Mouse (Mus musculus): ENCODE results near the gene Trpc4ap. TPM values are rescaled to one million over a fixed set of nuclear protein-coding genes. Genes with fewer than 3 reads are reported as not detected.

Trpc4ap gene
- 48.8 TPM for polyA plus RNA-seq (2014; fragmentation: Illumina TruSeq; extraction: RNeasy Lipid Tissue Mini Kit (QIAGEN cat#74804); ENCODE audit: insufficient read depth, low read depth, low replicate concordance)

DNA sequence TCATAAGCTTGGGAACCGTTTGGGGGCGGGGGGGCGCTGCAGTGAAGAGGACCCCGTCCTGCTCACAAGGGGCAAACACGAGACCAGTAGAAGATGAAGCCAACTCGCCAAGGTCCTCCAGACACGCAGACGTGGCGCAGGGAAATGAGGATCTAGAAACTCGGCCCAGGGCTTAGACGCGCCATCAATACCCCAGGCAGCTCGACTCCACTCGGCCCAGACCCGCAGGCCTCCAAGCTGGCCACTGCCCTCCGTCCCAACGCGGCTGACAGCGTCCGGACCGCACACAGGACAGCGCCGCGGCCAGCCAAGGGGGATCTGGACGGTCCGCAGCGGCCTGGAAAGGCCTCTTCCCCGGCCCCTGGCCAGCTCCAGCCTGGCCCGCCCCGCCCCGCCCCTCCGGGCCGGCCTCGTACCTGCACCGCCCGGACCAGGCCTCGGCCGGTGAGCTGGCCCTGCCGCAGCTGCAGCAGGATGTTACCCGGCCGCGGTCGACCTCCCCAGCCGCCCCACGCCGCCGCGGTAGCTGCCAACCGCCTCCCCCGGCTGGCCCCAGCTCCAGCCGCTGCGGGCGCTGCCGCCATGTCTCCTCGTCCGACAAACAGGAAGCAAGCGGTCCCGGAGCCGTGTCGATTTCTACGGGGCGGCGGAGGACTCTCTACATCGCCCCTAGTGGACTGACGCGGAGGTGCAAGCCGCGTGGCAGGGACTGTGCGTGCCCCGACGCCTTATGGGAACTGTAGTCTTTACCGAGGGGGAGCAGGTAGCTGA lies at the start of gene Trpc4ap:
Gene Trpc4ap, minus strand, starts transcription at position 662 of the 771 bp plus-strand sequence.

DNA sequence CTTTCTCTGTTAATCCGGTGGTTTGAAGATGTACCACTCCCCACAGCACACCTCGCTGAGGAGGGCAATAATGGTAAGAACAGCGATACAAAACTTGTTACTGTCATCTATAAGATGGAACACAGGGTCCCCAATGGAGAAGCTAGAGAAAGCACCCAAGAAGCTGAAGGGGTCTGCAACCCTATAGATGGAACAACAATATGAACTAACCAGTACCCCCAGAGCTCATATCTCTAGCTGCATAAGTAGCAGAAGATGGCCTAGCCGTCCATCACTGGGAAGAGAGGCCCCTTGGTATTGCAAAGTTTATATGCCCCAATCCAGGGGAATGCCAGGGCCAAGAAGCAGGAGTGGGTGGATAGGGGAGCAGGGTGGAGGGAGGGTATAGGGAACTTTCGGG lies 43.6 kb upstream of the Trpc4ap start, which contains the start of gene Gm17581:
Gene Gm17581, minus strand, starts transcription at position 101 of the 400 bp plus-strand sequence.

DNA sequence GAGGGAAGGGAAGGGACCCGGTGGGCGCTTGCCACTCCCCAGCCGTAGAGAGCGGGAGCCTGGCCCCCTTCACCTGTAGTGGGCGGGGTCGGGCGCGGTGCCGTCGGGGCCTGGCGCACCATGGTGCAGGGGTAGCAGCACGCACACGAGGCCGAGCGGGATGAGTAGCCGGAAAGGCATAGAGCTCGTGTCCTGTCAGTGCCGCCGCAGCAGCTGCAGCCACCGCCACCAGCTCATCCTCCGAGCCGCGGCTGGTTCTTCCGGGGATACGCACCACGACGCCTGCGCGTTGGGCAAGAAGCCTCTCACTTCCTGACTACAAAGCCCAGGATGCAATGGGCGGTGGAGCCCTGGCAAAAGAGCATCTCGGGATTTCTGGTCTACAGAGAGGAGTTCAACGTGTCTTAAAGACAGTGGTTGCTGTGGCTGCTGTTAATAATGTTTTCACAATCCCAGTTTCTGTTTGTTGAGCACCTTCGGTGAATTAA lies 37.0 kb upstream of the Trpc4ap start, which contains the start of gene Edem2:
Gene Edem2, minus strand, starts transcription at position 318 of the 488 bp plus-strand sequence.

DNA sequence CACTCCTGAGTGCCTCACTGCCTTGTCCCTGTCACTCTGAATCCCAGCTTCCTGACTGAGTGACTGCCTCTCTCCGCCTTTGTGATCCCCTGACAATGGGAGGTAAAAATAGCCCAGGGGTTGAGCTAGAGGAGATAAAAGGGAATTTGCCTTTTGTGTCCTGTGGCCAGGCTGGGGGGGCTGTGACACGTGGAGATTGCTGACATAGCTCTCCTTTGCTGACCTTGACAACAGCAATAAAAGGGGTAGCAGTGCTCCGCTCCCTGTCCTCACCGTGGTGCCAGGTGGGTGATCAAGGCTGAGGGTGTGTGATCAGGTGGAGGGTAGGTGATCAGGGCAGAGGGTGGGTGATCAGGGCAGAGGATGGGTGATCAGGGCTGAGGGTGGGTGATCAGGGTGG lies 81.2 kb downstream of the Trpc4ap start, which contains the start of gene Myh7b:
Gene Myh7b, plus strand, starts transcription at position 235 of the 400 bp plus-strand sequence.

DNA sequence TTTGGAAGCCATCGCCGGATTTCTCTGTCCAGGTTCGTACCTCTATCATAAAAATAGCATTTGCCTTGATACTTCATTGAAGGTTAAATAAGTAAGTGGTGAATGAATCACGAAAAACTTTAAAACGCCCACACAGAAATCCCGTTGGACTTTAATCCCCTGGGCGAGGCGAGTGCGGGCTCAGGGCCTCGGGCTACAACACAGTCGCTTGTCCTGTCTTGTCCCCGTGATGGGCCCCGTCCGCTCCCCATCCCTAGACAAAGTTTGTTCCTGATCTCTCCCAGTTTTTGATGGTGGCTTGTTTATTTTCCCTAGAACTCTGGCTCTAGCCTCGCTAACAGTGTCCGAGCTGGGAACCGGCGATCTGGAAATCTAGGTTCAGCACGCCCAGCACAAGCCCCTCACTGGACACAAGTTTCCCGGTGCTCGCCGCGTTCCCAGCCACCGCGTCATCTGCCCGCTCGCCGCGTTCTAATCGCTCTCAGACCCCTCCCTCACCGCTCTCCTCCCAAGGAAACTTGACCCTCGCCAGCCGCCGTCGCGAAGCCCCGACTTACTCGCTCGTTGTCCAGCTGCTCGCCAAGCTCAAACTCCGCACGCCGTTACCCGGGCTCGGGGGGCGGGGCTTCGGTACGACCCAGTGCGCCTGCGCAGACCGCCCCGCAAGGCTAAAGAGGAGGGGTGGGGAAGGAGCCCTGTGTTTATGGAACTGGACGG lies 99.9 kb downstream of the Trpc4ap start, which contains the start of gene Gss:
Gene Gss, minus strand, starts transcription at position 674 of the 717 bp plus-strand sequence.

Other genes with a start within 250 kb of the Trpc4ap start
- 11.4 TPM for gene Ncoa6, start 218.5 kb downstream of the Trpc4ap start, polyA plus RNA-seq (2014; fragmentation: Illumina TruSeq; extraction: RNeasy Lipid Tissue Mini Kit (QIAGEN cat#74804); ENCODE audit: insufficient read depth, low read depth, low replicate concordance)
- 17.5 TPM for gene Acss2, start 174.4 kb downstream of the Trpc4ap start, polyA plus RNA-seq (2014; fragmentation: Illumina TruSeq; extraction: RNeasy Lipid Tissue Mini Kit (QIAGEN cat#74804); ENCODE audit: insufficient read depth, low read depth, low replicate concordance)
- gene Ggt7, start 174.1 kb downstream of the Trpc4ap start, polyA plus RNA-seq (2014; fragmentation: Illumina TruSeq; extraction: RNeasy Lipid Tissue Mini Kit (QIAGEN cat#74804); ENCODE audit: insufficient read depth, low read depth, low replicate concordance): 1.4 TPM
- gene Gss, start 99.6 kb downstream of the Trpc4ap start, polyA plus RNA-seq (2014; fragmentation: Illumina TruSeq; extraction: RNeasy Lipid Tissue Mini Kit (QIAGEN cat#74804); ENCODE audit: insufficient read depth, low read depth, low replicate concordance): 26.8 TPM
- not detected for gene Myh7b, start 81.2 kb downstream of the Trpc4ap start, polyA plus RNA-seq (2014; fragmentation: Illumina TruSeq; extraction: RNeasy Lipid Tissue Mini Kit (QIAGEN cat#74804); ENCODE audit: insufficient read depth, low read depth, low replicate concordance)
- gene Edem2, start 37.1 kb upstream of the Trpc4ap start, polyA plus RNA-seq (2014; fragmentation: Illumina TruSeq; extraction: RNeasy Lipid Tissue Mini Kit (QIAGEN cat#74804); ENCODE audit: insufficient read depth, low read depth, low replicate concordance): 29.9 TPM
- not detected for gene Gm17581, start 43.5 kb upstream of the Trpc4ap start, polyA plus RNA-seq (2014; fragmentation: Illumina TruSeq; extraction: RNeasy Lipid Tissue Mini Kit (QIAGEN cat#74804); ENCODE audit: insufficient read depth, low read depth, low replicate concordance)
- 3.2 TPM for gene Procr, start 58.7 kb upstream of the Trpc4ap start, polyA plus RNA-seq (2014; fragmentation: Illumina TruSeq; extraction: RNeasy Lipid Tissue Mini Kit (QIAGEN cat#74804); ENCODE audit: insufficient read depth, low read depth, low replicate concordance)
- not detected for gene Mmp24, start 83.0 kb upstream of the Trpc4ap start, polyA plus RNA-seq (2014; fragmentation: Illumina TruSeq; extraction: RNeasy Lipid Tissue Mini Kit (QIAGEN cat#74804); ENCODE audit: insufficient read depth, low read depth, low replicate concordance)
- gene BC029722, start 127.0 kb upstream of the Trpc4ap start, polyA plus RNA-seq (2014; fragmentation: Illumina TruSeq; extraction: RNeasy Lipid Tissue Mini Kit (QIAGEN cat#74804); ENCODE audit: insufficient read depth, low read depth, low replicate concordance): 44.7 TPM
- gene Eif6, start 134.5 kb upstream of the Trpc4ap start, polyA plus RNA-seq (2014; fragmentation: Illumina TruSeq; extraction: RNeasy Lipid Tissue Mini Kit (QIAGEN cat#74804); ENCODE audit: insufficient read depth, low read depth, low replicate concordance): 71.3 TPM
- not detected for gene Fam83c, start 142.5 kb upstream of the Trpc4ap start, polyA plus RNA-seq (2014; fragmentation: Illumina TruSeq; extraction: RNeasy Lipid Tissue Mini Kit (QIAGEN cat#74804); ENCODE audit: insufficient read depth, low read depth, low replicate concordance)
- gene Uqcc1, start 237.9 kb upstream of the Trpc4ap start, polyA plus RNA-seq (2014; fragmentation: Illumina TruSeq; extraction: RNeasy Lipid Tissue Mini Kit (QIAGEN cat#74804); ENCODE audit: insufficient read depth, low read depth, low replicate concordance): 30.8 TPM
- not detected for gene Gm15557, start 248.3 kb upstream of the Trpc4ap start, polyA plus RNA-seq (2014; fragmentation: Illumina TruSeq; extraction: RNeasy Lipid Tissue Mini Kit (QIAGEN cat#74804); ENCODE audit: insufficient read depth, low read depth, low replicate concordance)